Mouse (Mus musculus) heart, postnatal 4 days (tissue): ENCODE measurements around the gene Zfp764. TPM values are rescaled to one million over a fixed set of nuclear protein-coding genes. Genes with fewer than 3 reads are reported as not detected.
"Not testable (repeated sequence)": the region's sequence is repeated elsewhere in the genome, so short reads cannot be mapped to it uniquely, and the experiment has no call there.

Source experiments
- DNase-seq: peaks from one replicate; pipeline ENCODE4 v3.0.0; 2021
- total RNA-seq, 2 experiments: library from RNA; stranded (reverse); gene quantifications; 2 replicates each; pipeline ENCODE4 v1.2.3; 2021

The Zfp764 gene
- total RNA-seq, 2 experiments from 2014 or later: 4.9 to 5.0 TPM

DNA sequence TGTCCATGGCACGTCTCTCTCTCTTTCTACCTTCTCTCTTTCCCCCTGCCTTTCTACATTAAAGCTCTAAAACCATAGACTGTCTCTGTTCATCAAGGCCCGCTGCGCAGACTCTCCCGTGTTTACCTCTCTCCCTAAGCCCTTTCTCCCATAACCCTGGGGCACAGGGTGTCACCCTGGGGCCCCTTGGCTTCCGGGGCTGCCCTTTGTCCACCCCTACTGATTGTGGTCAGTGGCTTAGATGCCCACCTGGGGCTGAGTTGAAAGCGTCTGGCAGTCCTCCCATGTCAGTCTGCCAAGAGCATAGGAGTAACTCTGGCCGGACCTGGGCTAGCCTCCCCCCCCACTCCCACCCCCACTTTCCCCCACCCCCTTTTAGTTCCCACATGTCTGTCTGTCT lies 16.3 kb downstream of the Zfp764 start:
- no peak for DNase-seq

DNA sequence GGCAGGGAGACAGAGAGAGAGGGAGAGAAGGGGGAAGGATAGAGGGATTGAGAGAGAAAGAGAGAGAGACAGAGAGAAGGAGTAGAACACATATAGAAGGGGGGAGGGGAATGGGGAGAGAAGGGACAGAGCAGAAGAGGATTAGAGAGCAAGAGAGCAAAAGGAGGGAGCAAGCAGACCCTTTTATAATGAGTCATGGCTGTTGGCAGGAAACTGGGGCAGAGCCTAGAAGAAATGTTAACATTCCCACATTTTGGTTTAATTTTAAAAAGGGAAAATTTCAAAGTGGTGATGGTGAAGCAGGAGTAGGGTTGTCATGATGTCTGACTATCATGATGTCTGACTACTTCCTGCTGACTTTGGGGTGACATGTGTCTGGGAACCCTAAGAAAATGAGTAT lies 18.4 kb downstream of the Zfp764 start:
- DNase-seq: not testable (repeated sequence)

DNA sequence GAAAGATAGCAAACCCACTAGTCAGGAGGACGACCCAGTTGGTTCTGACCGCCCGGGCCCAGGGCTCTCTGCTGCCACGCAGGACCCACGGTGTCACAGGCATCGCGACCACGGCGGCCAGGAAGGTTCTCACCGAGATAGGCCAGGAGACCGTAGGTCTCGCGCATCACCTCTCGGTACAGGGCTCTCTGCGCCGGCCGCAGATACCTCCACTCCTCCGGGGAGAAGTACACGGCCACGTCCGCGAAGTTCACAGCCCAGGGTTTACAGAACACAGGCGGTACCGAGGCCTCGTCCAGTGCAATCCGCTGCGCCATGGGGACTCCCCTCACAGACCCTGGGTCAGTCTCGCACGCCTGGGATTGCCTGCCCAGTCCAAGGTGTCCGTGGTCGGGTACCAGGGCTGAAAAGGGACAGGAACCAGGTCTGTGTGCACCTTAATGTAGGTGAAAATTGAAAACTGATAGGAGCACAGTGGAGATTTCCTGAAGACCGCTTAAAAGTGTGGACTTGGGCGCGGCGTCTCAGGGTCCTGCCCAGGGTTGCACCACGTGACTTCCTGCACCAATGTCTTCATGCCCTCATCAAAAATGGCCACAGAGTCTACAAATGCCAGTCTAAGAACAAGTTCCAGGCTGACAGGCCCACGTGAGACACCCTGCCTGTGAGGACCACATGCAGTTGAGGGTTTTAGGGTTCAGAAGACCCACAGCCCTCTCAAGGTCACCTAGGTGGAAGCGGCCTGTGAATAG lies 19.8 kb downstream of the Zfp764 start, which contains the start of gene 9130019O22Rik:
Gene 9130019O22Rik (minus strand): TSS at position 526 of the 752 bp plus-strand sequence.
- peak; percentile 93 for DNase-seq

DNA sequence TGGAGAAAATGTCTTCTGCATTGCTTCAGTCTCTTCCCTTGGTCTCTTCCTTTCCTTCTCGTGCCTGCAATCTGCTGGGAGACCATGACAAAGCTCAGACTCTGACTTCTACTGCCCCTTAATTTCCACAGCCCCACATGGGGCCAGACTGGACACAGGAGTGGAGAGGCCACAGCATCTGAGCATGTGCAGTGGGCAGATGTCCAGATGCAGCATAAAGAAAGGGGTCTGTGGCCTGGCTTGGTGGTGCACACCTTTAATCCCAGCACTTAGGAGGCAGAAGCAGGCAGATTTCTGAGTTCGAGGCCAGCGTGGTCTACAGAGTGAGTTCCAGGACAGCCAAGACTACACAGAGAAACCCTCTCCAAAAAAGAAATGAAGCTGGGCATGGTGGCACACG lies 21.1 kb downstream of the Zfp764 start:
- not testable (repeated sequence) for DNase-seq

DNA sequence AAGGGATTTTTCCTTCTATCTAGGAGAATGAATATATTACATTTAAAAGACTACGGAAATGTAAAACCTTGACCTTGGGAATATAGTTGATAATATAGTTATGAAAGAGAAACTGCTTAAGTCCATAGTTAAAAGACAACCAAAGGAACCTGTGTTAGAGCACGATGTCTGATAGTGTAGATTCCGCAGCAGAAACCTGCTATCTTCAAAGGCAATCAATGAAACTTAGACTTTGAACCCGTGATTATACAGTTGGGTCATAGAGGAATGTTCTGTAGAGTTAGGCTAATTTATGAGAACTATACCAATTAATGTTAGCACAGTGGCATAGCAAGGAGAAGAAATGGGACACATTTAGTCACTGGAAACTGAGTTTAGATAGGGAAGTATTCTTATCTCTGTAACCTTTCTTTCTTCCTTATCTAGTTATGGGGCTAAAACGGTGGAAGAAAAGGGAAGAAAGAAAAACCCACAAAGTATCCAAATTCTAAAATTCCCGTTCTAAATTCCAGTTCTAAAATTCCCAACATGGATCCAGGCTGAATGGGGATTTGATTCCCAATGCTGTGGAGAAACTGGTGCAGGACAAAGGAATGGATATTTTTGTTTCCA lies 28.2 kb downstream of the Zfp764 start:
- DNase-seq: no peak

DNA sequence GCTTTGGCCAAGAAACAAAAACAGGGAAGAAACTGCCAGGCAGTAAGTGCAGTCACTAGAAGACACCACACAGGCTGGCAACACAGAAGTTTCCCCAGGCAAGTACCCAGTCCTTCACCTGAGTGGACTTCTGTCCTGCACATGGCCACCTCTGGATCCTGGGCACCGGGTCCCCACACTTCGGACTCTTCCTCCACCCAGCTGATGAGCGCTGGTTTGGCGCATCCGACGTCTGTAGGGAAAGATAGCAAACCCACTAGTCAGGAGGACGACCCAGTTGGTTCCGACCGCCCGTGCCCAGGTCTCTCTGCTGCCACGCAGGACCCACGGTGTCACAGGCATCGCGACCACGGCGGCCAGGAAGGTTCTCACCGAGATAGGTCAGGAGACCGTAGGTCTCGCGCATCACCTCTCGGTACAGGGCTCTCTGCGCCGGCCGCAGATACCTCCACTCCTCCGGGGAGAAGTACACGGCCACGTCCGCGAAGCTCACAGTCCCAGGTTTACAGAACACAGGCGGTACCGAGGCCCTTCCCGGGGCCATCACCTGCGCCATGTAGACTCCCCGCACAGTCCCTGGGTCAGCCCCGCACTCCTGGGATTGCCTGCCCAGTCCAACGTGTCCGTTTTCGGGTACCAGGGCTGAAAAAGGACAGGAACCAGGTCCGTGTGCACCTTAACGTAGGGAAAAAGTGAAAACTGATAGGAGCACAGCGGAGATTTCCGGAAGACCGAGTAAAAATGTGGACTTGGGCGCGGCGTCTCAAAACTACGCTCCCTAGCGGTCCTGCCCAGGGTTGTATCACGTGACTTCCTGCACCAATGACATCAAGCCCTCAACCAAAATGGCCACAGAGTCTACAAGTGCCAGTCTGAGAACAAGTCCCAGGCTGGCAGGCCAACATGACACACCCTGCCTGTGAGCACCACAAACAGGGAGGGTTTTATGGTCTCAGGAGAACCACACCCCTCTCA lies 31.1 kb downstream of the Zfp764 start, which contains the start of gene Zfp747:
Gene Zfp747 (minus strand): TSS at position 780 of the 975 bp plus-strand sequence.
- DNase-seq: peak; percentile 95

DNA sequence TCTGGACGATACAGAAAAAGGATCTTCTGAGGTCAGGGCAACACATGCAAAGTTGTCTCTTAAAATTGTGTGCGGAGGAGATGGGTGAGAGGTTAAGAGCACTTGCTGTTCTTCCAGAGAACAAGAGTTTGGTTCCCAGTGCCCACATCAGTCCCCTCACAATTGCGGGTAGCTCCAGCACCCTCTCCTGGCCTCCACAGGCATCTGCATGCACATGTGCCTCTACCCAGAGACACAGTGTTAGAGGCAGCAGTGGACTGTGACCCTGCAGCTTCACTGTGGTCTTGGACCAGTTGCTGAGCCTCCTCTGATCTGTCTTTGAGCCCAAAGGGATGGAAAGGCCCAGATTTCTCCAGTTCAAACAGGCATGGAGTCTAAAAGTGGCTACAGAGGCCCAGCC lies 34.8 kb downstream of the Zfp764 start:
- DNase-seq: not testable (repeated sequence)

DNA sequence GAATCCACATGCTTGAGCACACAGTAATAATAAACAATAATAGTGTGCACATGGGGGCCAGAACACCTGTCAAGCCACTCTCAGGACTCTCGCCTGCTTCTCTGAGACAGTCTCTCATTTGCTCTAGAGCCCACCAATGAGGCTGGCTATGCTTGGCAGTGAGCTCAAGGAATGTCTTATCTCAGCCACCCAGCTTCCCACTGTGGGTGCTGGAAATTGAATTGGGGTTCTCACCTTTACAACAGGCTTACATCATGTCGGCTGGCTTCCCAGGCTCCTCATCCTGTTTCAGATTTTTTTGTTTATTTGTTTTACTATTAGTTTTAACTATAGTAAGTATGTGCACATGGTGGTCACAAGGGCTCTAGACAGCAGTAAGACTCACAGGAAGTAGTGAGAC lies 35.4 kb downstream of the Zfp764 start:
- DNase-seq: no peak

- DNase-seq: no peak
Measured at GRCm38 (mm10) chr7:127366249-127366648, 40.4 kb downstream of the Zfp764 start.

DNA sequence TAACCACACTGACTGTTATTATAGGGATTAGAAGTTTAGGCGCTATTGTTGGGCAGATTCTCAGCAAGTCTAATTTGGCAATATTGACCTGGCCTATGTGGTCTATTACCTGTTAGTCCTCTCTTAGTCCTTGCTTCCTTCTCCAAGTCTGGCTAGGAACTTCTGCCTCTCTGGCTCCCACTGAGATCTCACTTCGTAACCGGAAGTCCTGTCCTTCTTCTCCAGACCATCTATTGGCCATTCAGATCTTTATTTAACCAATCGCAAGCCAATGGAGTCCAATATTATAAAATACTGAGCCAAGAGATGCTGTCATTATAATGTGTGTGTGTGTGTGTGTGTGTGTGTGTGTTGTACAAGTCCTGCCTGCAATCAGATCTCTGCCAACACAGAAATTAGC lies 42.5 kb downstream of the Zfp764 start:
- DNase-seq: no peak

GRCm38 (mm10) chr7:127363475-127363921 lies 43.1 kb downstream of the Zfp764 start:
- DNase-seq: peak; percentile 28

GRCm38 (mm10) chr7:127362418-127362817 lies 44.2 kb downstream of the Zfp764 start:
- peak; percentile 35 for DNase-seq

- DNase-seq: no peak
Measured at GRCm38 (mm10) chr7:127361449-127361848, 45.2 kb downstream of the Zfp764 start.

- no peak for DNase-seq
Measured at GRCm38 (mm10) chr7:127360265-127360664, 46.4 kb downstream of the Zfp764 start.

- no peak for DNase-seq
Measured at GRCm38 (mm10) chr7:127358472-127358871, 48.1 kb downstream of the Zfp764 start.

DNA sequence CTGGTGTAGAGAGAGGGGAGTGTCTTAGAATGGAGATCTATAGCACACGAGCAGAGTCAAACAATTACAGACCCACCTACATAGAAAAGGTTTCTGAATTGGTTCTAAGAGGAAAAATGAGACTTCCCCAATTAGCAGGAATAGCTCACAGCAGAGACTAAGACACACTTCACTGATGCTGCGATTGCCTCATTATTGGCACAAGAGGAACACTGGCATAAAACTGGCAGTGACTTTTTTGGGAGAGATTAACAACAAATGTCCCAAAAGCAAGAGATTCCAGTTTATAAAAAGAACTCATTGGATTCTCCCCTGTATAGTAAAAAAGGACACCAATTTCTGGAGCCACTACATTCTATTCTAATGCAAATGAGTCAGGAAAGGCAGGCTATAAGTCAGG lies 48.8 kb downstream of the Zfp764 start:
- no peak for DNase-seq

DNA sequence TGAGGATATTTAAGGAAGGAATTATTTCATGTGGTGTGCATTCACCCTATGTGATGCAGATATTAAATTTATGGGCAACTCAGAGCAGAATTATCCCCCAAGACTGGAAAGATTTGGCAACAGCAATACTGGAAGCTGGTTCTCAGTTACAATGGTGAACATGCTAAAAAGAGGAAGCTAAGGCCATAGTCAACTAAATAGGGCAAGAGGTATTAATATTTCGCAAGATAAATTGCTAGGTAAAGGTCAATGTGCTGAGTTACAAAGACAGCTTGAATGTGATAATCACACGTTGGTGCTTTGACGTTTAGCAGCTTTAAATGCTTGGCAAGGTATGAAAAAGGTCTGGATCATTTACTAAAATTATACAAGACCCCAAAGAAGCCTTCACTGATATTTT lies 50.8 kb downstream of the Zfp764 start:
- no peak for DNase-seq

Other genes starting within 250 kb of the Zfp764 start
- gene Cd2bp2, start 210.8 kb downstream of the Zfp764 start, total RNA-seq: 10 to 100 TPM; 57.3 to 57.7 TPM
- 10 to 100 TPM; 41.0 to 42.5 TPM for gene Tbc1d10b, start 198.4 kb downstream of the Zfp764 start, total RNA-seq
- gene Mylpf, start 197.9 kb downstream of the Zfp764 start, total RNA-seq: 10 to 100 TPM in 1 of 2 experiments, 1 to 10 TPM in 1; 3.1 to 33.0 TPM
- 10 to 100 TPM in 1 of 2 experiments, 1 to 10 TPM in 1; 9.2 to 10.8 TPM for gene Zfp553, start 173.8 kb downstream of the Zfp764 start, total RNA-seq
- 10 to 100 TPM; 11.2 to 12.1 TPM for gene Sept1, start 173.7 kb downstream of the Zfp764 start, total RNA-seq
- gene Zfp771, start 162.5 kb downstream of the Zfp764 start, total RNA-seq: 10 to 100 TPM; 11.6 to 14.2 TPM
- gene Dctpp1, start 146.1 kb downstream of the Zfp764 start, total RNA-seq: 10 to 100 TPM; 62.0 to 64.5 TPM
- gene Sephs2, start 132.8 kb downstream of the Zfp764 start, total RNA-seq: 10 to 100 TPM; 44.2 to 45.7 TPM
- gene Itgal, start 110.6 kb downstream of the Zfp764 start, total RNA-seq: 1 to 10 TPM; 2.3 TPM
- gene Zfp768, start 61.2 kb downstream of the Zfp764 start, total RNA-seq: 10 to 100 TPM; 36.1 to 41.4 TPM
- 1 to 10 TPM; 5.8 to 5.9 TPM for gene Zfp747, start 30.8 kb downstream of the Zfp764 start, total RNA-seq
- gene 9130019O22Rik, start 19.7 kb downstream of the Zfp764 start, total RNA-seq: 1 to 10 TPM; 2.6 to 3.2 TPM
- 1 to 10 TPM; 4.0 to 4.8 TPM for gene E430018J23Rik, start 13.2 kb downstream of the Zfp764 start, total RNA-seq
- gene Zfp688, start 15.2 kb upstream of the Zfp764 start, total RNA-seq: 1 to 10 TPM; 3.8 to 6.0 TPM
- gene Zfp689, start 42.3 kb upstream of the Zfp764 start, total RNA-seq: 1 to 10 TPM; 3.9 to 4.8 TPM
- 10 to 100 TPM; 28.0 to 28.9 TPM for gene Prr14, start 52.8 kb upstream of the Zfp764 start, total RNA-seq
- 10 to 100 TPM; 37.4 to 38.0 TPM for gene Fbrs, start 72.4 kb upstream of the Zfp764 start, total RNA-seq
- 10 to 100 TPM; 78.7 to 80.5 TPM for gene Srcap, start 105.2 kb upstream of the Zfp764 start, total RNA-seq
- 10 to 100 TPM; 16.5 to 17.1 TPM for gene Gm42715, start 112.8 kb upstream of the Zfp764 start, total RNA-seq
- under 1 TPM in 1 of 2 experiments, not detected in 1; 0.45 TPM for gene Tmem265, start 154.6 kb upstream of the Zfp764 start, total RNA-seq
- 10 to 100 TPM; 18.1 to 19.4 TPM for gene Phkg2, start 166.5 kb upstream of the Zfp764 start, total RNA-seq
- 1 to 10 TPM; 6.5 to 9.2 TPM for gene Ccdc189, start 181.8 kb upstream of the Zfp764 start, total RNA-seq
- 10 to 100 TPM; 47.8 to 49.7 TPM for gene Rnf40, start 181.9 kb upstream of the Zfp764 start, total RNA-seq
- 10 to 100 TPM; 31.8 to 38.0 TPM for gene Zfp629, start 209.0 kb upstream of the Zfp764 start, total RNA-seq